Mouse (Mus musculus) heart, postnatal 0 days (tissue): Measurements from ENCODE around the gene Alk. TPM values are rescaled to one million over a fixed set of nuclear protein-coding genes. Genes with fewer than 3 reads are reported as not detected.

Experiments
- ATAC-seq: fragments of 200-750 bp; cut with Nextera tagmentation; 2 replicates; pipeline ENCODE4 v1.8.0; 2017; ENCODE audit warnings: low read depth, moderate number of reproducible peaks, moderate library complexity; ENCODE audit not compliant: insufficient read depth
- DNase-seq: peaks from one replicate; pipeline ENCODE4 v3.0.0-alpha.2; 2016; ENCODE audit warnings: low spot score
- H3K27ac ChIP-seq: fragments of 300-500 bp; sonication (generic); 2 replicates; pipeline ENCODE4 v1.5.1; 2014; ENCODE audit warnings: low read depth, mild to moderate bottlenecking
- H3K27me3 ChIP-seq: fragments of 300-500 bp; sonication (generic); 2 replicates; pipeline ENCODE4 v1.6.1; 2014; ENCODE audit warnings: low read length, mixed read lengths; ENCODE audit not compliant: control insufficient read depth, insufficient read depth
- H3K36me3 ChIP-seq: fragments of 300-500 bp; sonication (generic); replicated peaks from 2 replicates; pipeline ENCODE4 v1.6.1; 2014; ENCODE audit warnings: low read length, mixed read lengths; ENCODE audit not compliant: control insufficient read depth, insufficient read depth
- H3K4me1 ChIP-seq: fragments of 300-500 bp; sonication (generic); 2 replicates; pipeline ENCODE4 v1.6.1; 2014; ENCODE audit warnings: antibody characterized with exemption; ENCODE audit not compliant: control insufficient read depth, insufficient read depth
- H3K4me2 ChIP-seq: fragments of 300-500 bp; sonication (generic); 2 replicates; pipeline ENCODE4 v1.6.1; 2014; ENCODE audit warnings: low read depth, mild to moderate bottlenecking, low read length, moderate library complexity
- H3K4me3 ChIP-seq: fragments of 300-500 bp; sonication (generic); 2 replicates; pipeline ENCODE4 v1.5.1; 2014; ENCODE audit warnings: low read depth, low read length
- H3K9ac ChIP-seq: fragments of 300-500 bp; sonication (generic); replicated peaks from 2 replicates; pipeline ENCODE4 v1.6.1; 2014; ENCODE audit warnings: low read depth, low read length, mixed read lengths
- H3K9me3 ChIP-seq: fragments of 300-500 bp; sonication (generic); replicated peaks from 2 replicates; pipeline ENCODE4 v1.6.1; 2016; ENCODE audit warnings: low read length; ENCODE audit not compliant: control insufficient read depth
- CTCF ChIP-seq: IDR thresholded peaks from 2 replicates; pipeline ENCODE4 v1.5.1; 2016; ENCODE audit warnings: antibody characterized with exemption, control low read depth, low read depth
- EP300 ChIP-seq: IDR thresholded peaks from 2 replicates; pipeline ENCODE4 v1.6.1; 2016; ENCODE audit warnings: antibody characterized with exemption, low read depth
- WGBS: fragments of 180-500 bp; shearing (Covaris S2); extraction: QIAGEN DNeasy Blood & Tissue Kit; methylation state at CpG from one replicate; pipeline ENCODE4 v1.1.7; 2014; 5-methylcytosine and 5-hydroxymethylcytosine counted together
- polyA plus RNA-seq: library from polyadenylated mRNA; unstranded; fragments of >200 nt; fragmentation: Nextera tagmentation; extraction: Ambion mirVana; gene quantifications from 2 replicates; pipeline ENCODE4 v1.2.1, GENCODE M21; 2015
- total RNA-seq: library from RNA; depleted of rRNA; stranded (reverse); fragments of >200 nt; gene quantifications from 2 replicates; pipeline ENCODE4 v1.2.3, GENCODE M21; 2014; ENCODE audit warnings: low replicate concordance

Gene Alk
- total and polyA plus RNA-seq, 2 experiments from 2014 or later, result 0.04 TPM; not detected in 1

DNA sequence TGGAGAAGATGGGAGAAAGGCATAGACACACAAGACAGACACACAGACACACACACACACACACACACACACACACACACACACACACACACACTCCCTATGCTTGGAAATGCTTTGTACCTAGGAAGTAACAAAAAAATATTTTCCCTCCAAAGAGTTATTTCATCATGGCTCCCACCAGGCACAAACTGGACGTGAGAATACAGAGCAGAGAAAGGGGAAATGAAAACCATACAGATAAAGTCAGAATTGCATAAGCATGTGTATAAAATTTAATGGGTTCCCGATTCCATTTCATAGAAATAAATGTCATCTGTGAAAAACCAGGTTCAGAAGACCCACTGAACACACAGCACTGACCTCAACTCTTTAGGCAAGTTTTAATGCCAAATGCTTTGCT, 736.5 kb downstream of the Alk start:
- 86% methylated on average over 2 of the region's 2 CpGs for WGBS
- TF ChIP-seq CTCF, result no peak
- TF ChIP-seq EP300, result no peak

DNA sequence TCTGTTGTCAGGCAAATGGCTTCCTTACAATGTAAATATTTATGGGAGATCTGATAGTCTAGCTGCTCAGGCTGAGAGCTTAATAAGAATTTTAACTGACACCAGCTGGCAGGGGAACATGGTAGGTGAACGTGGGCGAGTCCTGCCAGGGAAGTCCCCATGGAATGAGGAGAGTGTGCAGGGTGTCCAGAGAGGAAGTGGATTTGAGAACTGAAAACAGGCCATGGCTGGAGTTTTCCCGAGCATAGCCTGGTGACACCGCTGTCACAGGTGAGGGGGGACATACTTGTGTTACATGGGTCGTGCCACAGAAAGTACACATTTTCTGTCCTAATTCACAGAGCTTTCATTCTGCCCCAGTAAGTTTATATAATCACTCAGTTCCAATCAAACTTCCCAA, 739.0 kb downstream of the Alk start:
- ATAC-seq, result no peak

More for the DNA sequence above, 736.5 kb downstream of the Alk start:
- no peak overlapping the region for H3K9ac ChIP-seq
- H3K4me2 ChIP-seq, result no peak overlapping the region
- H3K27ac ChIP-seq, result no peak overlapping the region
- no peaks in the 10 kb centered on the region for H3K9me3 ChIP-seq
- H3K36me3 ChIP-seq, result no peaks in the 10 kb centered on the region
- H3K4me1 ChIP-seq, result no peaks in the 10 kb centered on the region
- H3K27me3 ChIP-seq, result no peaks in the 10 kb centered on the region
- ATAC-seq (no peak), DNase-seq (no peak)
- H3K4me3 ChIP-seq, result no peak overlapping the region

DNA sequence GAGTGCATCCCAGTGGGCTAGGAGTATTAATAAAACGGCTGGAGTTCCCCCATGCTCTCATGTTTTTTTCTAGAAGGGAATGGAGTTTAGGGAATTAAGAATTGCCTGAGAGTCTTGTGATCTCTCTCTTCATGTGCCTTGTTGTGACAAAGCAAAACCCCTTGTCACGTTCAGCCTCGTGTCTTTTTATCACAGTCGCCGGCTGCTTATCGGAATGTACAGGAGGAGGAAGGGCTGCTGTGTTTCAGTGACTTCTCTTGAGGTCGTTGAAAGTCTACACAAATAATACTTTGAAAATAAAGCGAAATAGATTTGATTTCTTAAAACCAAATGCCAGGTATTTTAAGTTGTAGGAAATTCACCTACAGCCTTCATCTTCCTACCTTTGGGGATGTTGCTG, 740.4 kb downstream of the Alk start:
- H3K4me2 ChIP-seq, result no peak overlapping the region
- 33% methylated on average over 8 of the region's 8 CpGs for WGBS

More for the DNA sequence above, 739.0 kb downstream of the Alk start:
- WGBS, result 76% methylated on average over 5 of the region's 5 CpGs
- Histone ChIP-seq H3K4me1 (no peaks in the 10 kb centered on the region), H3K4me2 (no peak overlapping the region), H3K9ac (no peak overlapping the region), H3K36me3 (no peaks in the 10 kb centered on the region), H3K9me3 (no peaks in the 10 kb centered on the region), H3K27ac (no peak overlapping the region), H3K27me3 (no peaks in the 10 kb centered on the region), H3K4me3 (no peak overlapping the region)
- no peak for DNase-seq
- no peak for TF ChIP-seq EP300
- TF ChIP-seq CTCF, result no peak

DNA sequence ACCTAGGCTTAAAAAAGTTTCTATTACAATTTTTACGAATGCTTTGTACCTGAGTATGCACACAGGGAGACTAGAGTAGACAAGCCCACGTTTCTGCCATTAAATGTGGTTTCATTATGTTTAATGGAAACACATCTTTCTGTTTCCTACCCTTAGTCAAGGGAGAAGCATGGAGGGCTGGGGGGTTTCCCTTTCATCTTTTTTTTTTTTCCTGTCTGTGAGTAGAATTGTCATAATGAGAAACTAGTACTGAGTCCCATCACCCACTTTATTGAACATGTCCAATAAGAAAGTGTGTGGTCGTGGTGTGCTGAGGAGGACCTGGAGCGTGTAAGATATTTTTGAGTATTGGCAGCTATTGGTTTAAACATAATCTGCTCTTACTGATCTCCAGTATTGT, 741.5 kb downstream of the Alk start:
- Histone ChIP-seq H3K9me3 (no peaks in the 10 kb centered on the region), H3K27ac (no peak overlapping the region), H3K9ac (no peak overlapping the region), H3K4me1 (no peaks in the 10 kb centered on the region), H3K4me2 (no peak overlapping the region), H3K36me3 (peaks cover 8% of the 10 kb centered on the region; the same call in 1 of the 2 replicates), H3K4me3 (no peak overlapping the region), H3K27me3 (no peaks in the 10 kb centered on the region)
- no peak for TF ChIP-seq EP300
- no peak for TF ChIP-seq CTCF
- ATAC-seq, result no peak
- WGBS, result 81% methylated on average over 4 of the region's 4 CpGs
- DNase-seq, result no peak

More for the DNA sequence above, 740.4 kb downstream of the Alk start:
- no peaks in the 10 kb centered on the region for H3K27me3 ChIP-seq
- peaks cover 7% of the 10 kb centered on the region; the same call in 1 of the 2 replicates for H3K36me3 ChIP-seq
- H3K9me3 ChIP-seq, result no peaks in the 10 kb centered on the region
- H3K4me1 ChIP-seq, result no peaks in the 10 kb centered on the region
- no peak for DNase-seq
- TF ChIP-seq EP300 (no peak), CTCF (no peak)
- no peak overlapping the region for H3K4me3 ChIP-seq
- H3K9ac ChIP-seq, result no peak overlapping the region
- no peak overlapping the region for H3K27ac ChIP-seq
- ATAC-seq, result no peak

DNA sequence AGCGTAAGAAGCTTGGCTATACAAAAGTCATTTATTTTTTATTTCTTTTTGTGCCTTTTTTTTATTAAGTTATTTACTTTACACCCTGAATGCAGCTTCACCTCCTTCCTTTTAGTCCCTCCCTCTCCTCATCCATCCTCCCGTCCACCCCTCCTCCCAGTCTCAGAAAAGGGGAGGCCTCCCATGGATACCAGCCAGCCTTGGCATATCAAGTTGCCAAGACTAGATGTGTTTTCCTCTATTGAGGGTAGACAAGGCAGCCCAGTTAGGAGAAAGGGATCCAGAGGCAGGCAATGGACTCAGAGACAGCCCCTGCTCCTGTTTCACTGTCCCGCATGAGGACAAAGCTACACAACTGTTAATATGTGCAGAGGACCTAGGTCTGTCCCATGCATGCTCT, 742.2 kb downstream of the Alk start:
- TF ChIP-seq CTCF (no peak), EP300 (no peak)
- H3K4me3 ChIP-seq, result no peak overlapping the region
- H3K9ac ChIP-seq, result no peak overlapping the region
- H3K36me3 ChIP-seq, result peaks cover 9% of the 10 kb centered on the region; the same call in 1 of the 2 replicates
- WGBS, result 83% methylated on average over 3 of the region's 3 CpGs
- H3K4me2 ChIP-seq, result no peak overlapping the region
- no peaks in the 10 kb centered on the region for H3K27me3 ChIP-seq
- DNase-seq (no peak), ATAC-seq (no peak)
- no peaks in the 10 kb centered on the region for H3K4me1 ChIP-seq
- no peak overlapping the region for H3K27ac ChIP-seq
- no peaks in the 10 kb centered on the region for H3K9me3 ChIP-seq

DNA sequence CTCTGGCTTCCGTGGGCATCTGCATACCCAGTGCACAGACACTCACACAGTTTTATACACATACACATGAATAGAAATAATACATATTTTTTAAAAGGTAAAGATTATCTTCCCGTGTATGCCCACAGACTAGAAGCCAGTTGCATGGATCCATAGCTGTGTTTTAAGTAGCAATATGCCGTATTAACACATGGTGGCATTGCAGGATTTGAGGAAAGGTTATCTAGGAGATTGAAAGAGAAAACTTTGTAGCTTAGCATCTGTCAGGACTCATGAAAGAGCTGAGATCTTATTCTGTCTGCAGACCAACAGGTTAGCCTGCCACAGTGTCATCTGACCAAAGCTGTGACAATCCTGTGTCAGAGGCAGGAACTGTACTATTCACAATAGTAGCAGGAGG, 772.5 kb downstream of the Alk start:
- H3K9me3 ChIP-seq, result no peaks in the 10 kb centered on the region
- 79% methylated on average over 3 of the region's 3 CpGs for WGBS
- no peak overlapping the region for H3K9ac ChIP-seq
- ATAC-seq (no peak), DNase-seq (no peak)
- peak; percentile 20; the same call in 1 of the 2 replicates for TF ChIP-seq CTCF
- no peak for TF ChIP-seq EP300
- no peak overlapping the region for H3K27ac ChIP-seq
- no peaks in the 10 kb centered on the region for H3K27me3 ChIP-seq
- H3K4me3 ChIP-seq, result no peak overlapping the region
- no peak overlapping the region for H3K4me2 ChIP-seq
- H3K4me1 ChIP-seq, result no peaks in the 10 kb centered on the region
- peaks cover 59% of the 10 kb centered on the region for H3K36me3 ChIP-seq
